Mouse (Mus musculus) T-helper 2 cell (primary cell): ENCODE measurements around the gene Gnai2.

Experiments used
- in situ Hi-C: fragments of 300-600 bp; cut with MboI, MseI; formaldehyde crosslinking; loops from one replicate; pipeline ENCODE4 v1.15.1; 2025; ENCODE audit warnings: high pct_unique_total_duplicates

The Gnai2 gene

DNA sequence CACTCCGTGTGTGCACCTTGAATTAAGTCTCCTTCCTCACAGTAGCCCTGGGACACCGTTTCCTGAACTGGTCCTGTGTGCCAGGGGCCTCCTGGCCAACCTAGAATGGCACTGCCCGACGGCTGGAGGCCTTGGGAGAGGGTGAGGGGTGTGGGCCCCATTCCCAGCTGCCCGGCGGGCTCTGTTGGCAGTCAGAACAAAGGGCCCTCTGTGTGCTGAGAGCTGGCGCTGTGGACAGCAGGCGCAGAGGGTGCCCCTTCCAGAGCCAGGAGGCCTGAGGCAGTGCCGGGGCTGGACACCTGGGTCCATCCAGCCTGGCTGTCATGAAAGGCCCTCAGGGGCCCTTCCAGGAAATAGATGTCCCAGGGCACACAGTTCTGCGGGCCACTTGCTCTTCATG lies 24.4 kb upstream of the Gnai2 start:
- in situ Hi-C loops, result no loop called here

DNA sequence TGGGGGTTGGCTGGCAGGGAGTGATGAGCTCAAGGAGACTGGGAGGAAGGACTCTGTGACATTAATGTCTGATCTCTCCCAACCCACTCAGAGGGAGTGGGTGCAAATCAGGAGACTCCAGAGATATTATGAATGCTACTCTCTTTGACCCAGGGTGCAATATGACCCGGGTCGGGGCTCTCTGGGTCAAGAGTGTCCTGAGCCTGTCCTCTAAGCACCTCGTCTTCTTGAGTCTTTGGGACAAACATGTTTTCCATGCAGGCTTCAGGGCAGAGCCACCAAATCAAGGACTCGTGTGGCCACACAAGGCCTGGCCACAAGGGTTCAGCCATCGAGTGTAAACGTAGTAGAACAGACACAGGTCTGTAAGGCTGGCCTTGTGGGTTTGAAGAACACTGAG lies 22.9 kb upstream of the Gnai2 start:
- in situ Hi-C loops, result no loop called here

- in situ Hi-C loops, result no loop called here
Measured at GRCm38 (mm10) chr9:107657144-107657543, 22.0 kb upstream of the Gnai2 start.

- in situ Hi-C loops, result loop anchor here (5.0 kb wide), 1 partner anchor 53 kb away; no protein-coding TSS in a partner anchor
Measured at GRCm38 (mm10) chr9:107654585-107654984, 19.4 kb upstream of the Gnai2 start.

GRCm38 (mm10) chr9:107653474-107653873 lies 18.3 kb upstream of the Gnai2 start:
- in situ Hi-C loops, result loop anchor here (5.0 kb wide), 1 partner anchor 54 kb away; no protein-coding TSS in a partner anchor

DNA sequence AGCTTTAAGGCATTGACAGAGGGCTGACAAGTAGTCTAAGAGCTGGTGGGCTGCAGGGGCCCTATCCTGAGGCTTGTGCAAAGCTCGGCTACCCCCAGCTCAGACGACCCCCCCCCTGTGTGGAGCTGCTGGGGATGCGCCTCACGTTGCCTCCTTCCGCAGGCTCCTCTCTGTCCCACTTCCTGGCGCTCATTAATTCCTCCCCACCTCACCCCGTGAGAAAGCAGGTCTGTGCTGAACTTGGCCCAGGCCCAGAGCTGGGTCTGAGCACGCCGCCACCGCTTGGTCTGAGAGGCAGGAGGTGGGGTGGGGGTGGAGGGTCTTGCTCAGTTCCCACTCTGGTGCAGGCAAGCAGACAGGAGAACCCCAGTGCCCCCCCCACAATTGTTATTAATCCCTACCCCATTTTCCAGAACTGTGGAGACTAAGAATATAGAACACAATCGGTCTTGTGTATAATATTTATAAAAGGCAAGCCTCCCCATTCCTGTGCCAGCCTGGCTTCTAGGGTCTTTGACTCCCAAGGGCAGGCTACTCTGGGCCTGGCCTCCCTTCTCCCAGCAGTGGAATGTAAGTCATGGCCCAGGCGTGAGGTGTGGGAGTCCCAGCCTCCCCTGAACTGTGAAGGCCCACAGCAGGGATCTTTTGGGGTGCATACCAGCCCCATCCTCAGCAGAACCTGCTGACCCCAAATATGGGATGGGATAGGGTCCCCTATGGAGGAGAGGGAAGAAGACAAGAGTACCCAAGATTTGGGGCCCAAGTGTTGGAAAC lies 15.7 kb upstream of the Gnai2 start:
- in situ Hi-C loops, result loop anchor here (5.0 kb wide), 1 partner anchor 56 kb away; no protein-coding TSS in a partner anchor

DNA sequence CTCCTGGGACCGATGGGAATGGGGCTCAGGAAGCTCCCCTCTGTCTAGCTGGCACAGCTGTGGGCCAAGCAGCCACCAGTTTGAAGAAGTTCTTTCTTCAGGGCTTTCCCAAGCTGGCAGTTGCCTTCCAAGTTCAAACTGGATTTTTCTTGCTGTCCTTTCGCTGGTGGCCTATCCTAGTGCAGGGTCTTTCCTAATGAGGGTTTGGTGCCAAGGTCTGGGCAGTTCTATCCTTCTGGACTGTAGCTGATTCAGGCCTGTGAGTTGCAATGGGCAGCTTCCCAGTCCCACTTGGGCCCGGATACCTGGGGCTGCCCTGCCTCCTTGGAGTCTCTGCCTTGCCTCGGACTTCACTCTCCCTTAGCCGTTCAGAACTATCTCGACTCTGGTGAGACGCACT lies 15.1 kb upstream of the Gnai2 start:
- in situ Hi-C loops, result loop anchor here (5.0 kb wide), 1 partner anchor 57 kb away; no protein-coding TSS in a partner anchor

GRCm38 (mm10) chr9:107648767-107649166 lies 13.6 kb upstream of the Gnai2 start:
- in situ Hi-C loops, result no loop called here

- in situ Hi-C loops, result no loop called here
Measured at GRCm38 (mm10) chr9:107646975-107647374, 11.8 kb upstream of the Gnai2 start.

DNA sequence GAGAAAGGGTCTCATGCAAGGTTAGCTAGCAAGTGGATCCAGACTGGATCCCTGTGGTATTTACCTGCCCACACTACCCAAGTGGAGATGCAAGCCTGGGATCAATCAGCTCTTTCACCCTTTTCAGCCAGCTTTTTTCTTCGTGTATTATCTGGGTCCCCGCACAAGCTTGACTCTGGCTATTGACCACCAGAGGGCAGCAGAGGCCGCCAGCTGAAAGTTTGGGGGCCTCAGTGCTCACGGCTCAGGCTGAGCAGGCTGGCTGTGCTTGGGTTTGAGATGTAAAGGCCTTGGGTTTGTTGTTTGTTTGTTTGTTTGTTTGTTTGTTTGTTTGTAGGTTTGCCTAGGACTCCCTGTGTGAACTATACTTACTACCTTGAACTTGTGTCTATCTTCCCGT lies 10.4 kb upstream of the Gnai2 start:
- in situ Hi-C loops, result no loop called here

DNA sequence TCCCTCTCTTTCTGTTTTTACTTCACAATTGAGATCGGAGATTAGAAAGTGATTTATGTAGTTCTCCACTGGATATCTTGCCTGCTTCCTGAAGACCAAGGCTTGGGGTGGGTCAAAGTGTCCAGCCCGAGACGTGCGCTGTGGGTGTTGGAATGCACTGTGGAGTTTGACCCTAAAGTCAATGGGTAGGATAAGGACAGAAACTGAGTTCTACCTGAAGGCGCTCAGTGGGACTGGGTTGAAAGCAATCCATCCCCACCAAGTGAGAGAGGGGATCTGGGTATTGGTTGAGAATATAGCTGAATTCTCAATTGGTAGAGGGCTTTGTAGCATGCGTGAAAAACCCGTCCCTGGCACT lies 10.0 kb upstream of the Gnai2 start:
- in situ Hi-C loops, result no loop called here

GRCm38 (mm10) chr9:107644495-107645152 lies 9.5 kb upstream of the Gnai2 start:
- in situ Hi-C loops, result loop anchor here (5.0 kb wide), 1 partner anchor 37 kb away; the partner anchor contains the start of gene Sema3b

- in situ Hi-C loops, result loop anchor here (5.0 kb wide), 1 partner anchor 36 kb away; the partner anchor contains the start of gene Sema3b
Measured at GRCm38 (mm10) chr9:107643544-107644214, 8.5 kb upstream of the Gnai2 start.

- in situ Hi-C loops, result loop anchor here (5.0 kb wide), 1 partner anchor 34 kb away; the partner anchor contains the start of gene Sema3b
Measured at GRCm38 (mm10) chr9:107641666-107642065, 6.5 kb upstream of the Gnai2 start.

GRCm38 (mm10) chr9:107640257-107640772 lies 5.1 kb upstream of the Gnai2 start:
- in situ Hi-C loops, result loop anchor here (5.0 kb wide), 1 partner anchor 33 kb away; the partner anchor contains the start of gene Sema3b

DNA sequence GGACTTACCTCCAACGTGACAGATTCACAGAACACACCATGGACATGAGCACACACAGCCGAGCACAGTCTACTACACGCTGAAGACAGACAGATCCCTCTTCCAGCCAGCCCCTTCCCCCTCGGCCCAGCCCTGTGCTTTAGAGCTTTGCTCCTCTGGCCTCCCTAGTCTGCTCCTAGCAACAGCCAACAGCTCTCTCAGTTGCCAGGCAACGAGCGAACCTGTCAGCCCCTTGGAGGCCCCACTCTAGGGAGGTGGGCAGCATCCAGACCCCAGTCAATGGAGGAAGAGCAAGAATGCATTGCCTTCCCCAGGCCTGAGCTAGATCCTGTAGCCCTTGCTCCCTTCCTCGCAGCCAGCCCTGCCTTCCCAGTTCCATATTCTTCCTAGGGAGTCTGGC lies 1.9 kb upstream of the Gnai2 start:
- in situ Hi-C loops, result no loop called here

DNA sequence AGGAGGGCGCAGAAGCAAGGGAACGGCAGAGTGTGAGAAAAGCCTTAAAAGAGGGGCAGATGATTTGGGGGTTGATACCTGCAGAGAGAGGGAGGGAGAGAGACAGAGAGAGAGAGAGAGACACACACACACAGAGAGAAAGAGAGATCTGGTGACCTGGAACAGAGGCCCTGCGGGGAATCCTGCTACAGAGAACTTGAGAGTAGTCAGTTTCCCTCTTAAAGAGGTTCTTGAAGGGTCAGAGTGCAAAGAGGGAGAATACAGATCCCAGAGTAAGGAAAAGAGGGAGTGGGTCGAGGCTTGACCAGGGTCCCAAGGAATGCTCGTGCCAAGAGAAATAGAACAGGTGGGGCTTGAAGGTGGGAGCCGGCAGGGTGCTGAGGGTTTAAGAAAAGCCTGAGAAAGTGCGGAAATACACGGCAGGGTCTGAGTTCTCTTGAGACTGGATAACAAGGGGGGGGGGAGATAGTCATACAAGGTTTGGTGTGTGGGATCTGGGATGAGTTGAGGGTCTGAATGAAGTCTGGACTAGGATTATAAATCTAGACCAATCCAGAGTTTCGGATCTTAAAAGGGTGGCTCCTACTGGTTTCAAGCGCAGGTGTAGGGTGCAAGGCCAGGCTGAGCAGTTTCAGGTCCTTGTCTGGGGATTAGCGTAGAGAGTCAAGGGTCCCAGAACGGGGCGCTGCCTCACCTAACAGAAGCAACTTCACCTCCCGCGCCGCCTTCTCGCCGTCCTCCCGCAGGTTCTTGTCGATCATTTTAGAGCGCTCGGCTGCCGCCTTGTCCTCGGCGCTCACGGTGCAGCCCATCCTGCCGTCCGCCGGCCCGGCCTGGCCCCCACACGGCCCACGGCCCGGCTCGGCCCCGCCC lies 525 bp downstream of the Gnai2 start:
- in situ Hi-C loops, result no loop called here

GRCm38 (mm10) chr9:107633661-107634405 lies 1.3 kb downstream of the Gnai2 start:
- in situ Hi-C loops, result no loop called here

GRCm38 (mm10) chr9:107633091-107633660 lies 2.0 kb downstream of the Gnai2 start:
- in situ Hi-C loops, result no loop called here

DNA sequence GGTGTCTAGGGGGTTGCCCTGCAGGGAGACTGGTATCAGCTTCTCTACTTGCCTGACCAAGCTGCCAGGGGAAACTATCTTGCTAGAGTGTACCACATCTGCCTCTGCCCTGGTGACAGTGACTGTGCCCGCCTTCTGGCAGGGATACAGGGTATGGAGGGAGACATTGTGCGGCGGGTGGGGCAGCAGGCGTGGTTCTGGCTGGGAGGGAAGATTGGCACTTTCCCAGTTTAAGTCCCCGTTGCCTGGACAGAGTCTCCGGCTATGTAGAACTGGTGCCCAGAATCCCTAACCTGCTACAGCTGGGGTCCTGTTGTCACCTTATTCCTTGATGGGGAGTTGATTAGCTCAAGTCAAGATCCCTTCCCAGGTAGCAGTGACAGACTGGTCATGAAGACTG lies 2.7 kb downstream of the Gnai2 start:
- in situ Hi-C loops, result no loop called here
